Mouse (Mus musculus) adrenal gland, postnatal 14 days (tissue): ENCODE measurements around the gene Cdt1. TPM values are rescaled to one million over a fixed set of nuclear protein-coding genes. Genes with fewer than 3 reads are reported as not detected.

Experiments used
- DNase-seq: peaks from one replicate; pipeline ENCODE4 v3.0.0; 2021; ENCODE audit warnings: mixed read lengths
- total RNA-seq: library from RNA; stranded (reverse); gene quantifications from 2 replicates; pipeline ENCODE4 v1.2.3, GENCODE M21; 2021

The Cdt1 gene
- total RNA-seq, 1 experiment from 2014 or later = 15.8 TPM

- DNase-seq = no peak
Measured at GRCm38 (mm10) chr8:122573577-122573976, 5.8 kb downstream of the Cdt1 start.

- no peak for DNase-seq
Measured at GRCm38 (mm10) chr8:122574264-122574663, 6.4 kb downstream of the Cdt1 start.

GRCm38 (mm10) chr8:122574667-122575251 lies 6.9 kb downstream of the Cdt1 start:
- no peak for DNase-seq

- no peak for DNase-seq
Measured at GRCm38 (mm10) chr8:122575286-122575685, 7.5 kb downstream of the Cdt1 start.

- DNase-seq = no peak
Measured at GRCm38 (mm10) chr8:122575735-122576647, 8.2 kb downstream of the Cdt1 start.

- peak; percentile 97 for DNase-seq
Measured at GRCm38 (mm10) chr8:122576648-122577022, 8.8 kb downstream of the Cdt1 start, which contains the start of gene Aprt. Gene Aprt (minus strand): TSS chr8:122576909.

GRCm38 (mm10) chr8:122577116-122577515 lies 9.3 kb downstream of the Cdt1 start:
- DNase-seq = no peak

- DNase-seq = no peak
Measured at GRCm38 (mm10) chr8:122579196-122579595, 11.4 kb downstream of the Cdt1 start.

GRCm38 (mm10) chr8:122580926-122581325 lies 13.1 kb downstream of the Cdt1 start:
- no peak for DNase-seq

- no peak for DNase-seq
Measured at GRCm38 (mm10) chr8:122584981-122585380, 17.2 kb downstream of the Cdt1 start.

GRCm38 (mm10) chr8:122585411-122585891 lies 17.6 kb downstream of the Cdt1 start:
- peak; percentile 46 for DNase-seq

GRCm38 (mm10) chr8:122586171-122586570 lies 18.4 kb downstream of the Cdt1 start:
- DNase-seq = no peak

- DNase-seq = no peak
Measured at GRCm38 (mm10) chr8:122586749-122587148, 18.9 kb downstream of the Cdt1 start.

- DNase-seq = no peak
Measured at GRCm38 (mm10) chr8:122593240-122593639, 25.4 kb downstream of the Cdt1 start.

GRCm38 (mm10) chr8:122593783-122594507 lies 26.1 kb downstream of the Cdt1 start:
- no peak for DNase-seq

- no peak for DNase-seq
Measured at GRCm38 (mm10) chr8:122596031-122596430, 28.2 kb downstream of the Cdt1 start.

- DNase-seq = no peak
Measured at GRCm38 (mm10) chr8:122600666-122601065, 32.9 kb downstream of the Cdt1 start.

GRCm38 (mm10) chr8:122604640-122605039 lies 36.8 kb downstream of the Cdt1 start:
- DNase-seq = no peak

- no peak for DNase-seq
Measured at GRCm38 (mm10) chr8:122605367-122605766, 37.6 kb downstream of the Cdt1 start.

GRCm38 (mm10) chr8:122606810-122607209 lies 39.0 kb downstream of the Cdt1 start:
- DNase-seq = no peak

- no peak for DNase-seq
Measured at GRCm38 (mm10) chr8:122610209-122610608, 42.4 kb downstream of the Cdt1 start.

- DNase-seq = no peak
Measured at GRCm38 (mm10) chr8:122610612-122611277, 42.9 kb downstream of the Cdt1 start.
